Mouse (Mus musculus) lung, postnatal 0 days (tissue): Measurements from ENCODE around the gene Mast4.
A peak's percentile ranks its signal among the peaks of the same experiment; 100 is the strongest.

Experiments used
- CTCF ChIP-seq: IDR thresholded peaks from 2 replicates; pipeline ENCODE4 v1.5.1; 2016; ENCODE audit warnings: antibody characterized with exemption, mild to moderate bottlenecking
- EP300 ChIP-seq: IDR thresholded peaks from 2 replicates; pipeline ENCODE4 v1.6.1; 2016; ENCODE audit warnings: antibody characterized with exemption, mild to moderate bottlenecking, control low read depth

DNA sequence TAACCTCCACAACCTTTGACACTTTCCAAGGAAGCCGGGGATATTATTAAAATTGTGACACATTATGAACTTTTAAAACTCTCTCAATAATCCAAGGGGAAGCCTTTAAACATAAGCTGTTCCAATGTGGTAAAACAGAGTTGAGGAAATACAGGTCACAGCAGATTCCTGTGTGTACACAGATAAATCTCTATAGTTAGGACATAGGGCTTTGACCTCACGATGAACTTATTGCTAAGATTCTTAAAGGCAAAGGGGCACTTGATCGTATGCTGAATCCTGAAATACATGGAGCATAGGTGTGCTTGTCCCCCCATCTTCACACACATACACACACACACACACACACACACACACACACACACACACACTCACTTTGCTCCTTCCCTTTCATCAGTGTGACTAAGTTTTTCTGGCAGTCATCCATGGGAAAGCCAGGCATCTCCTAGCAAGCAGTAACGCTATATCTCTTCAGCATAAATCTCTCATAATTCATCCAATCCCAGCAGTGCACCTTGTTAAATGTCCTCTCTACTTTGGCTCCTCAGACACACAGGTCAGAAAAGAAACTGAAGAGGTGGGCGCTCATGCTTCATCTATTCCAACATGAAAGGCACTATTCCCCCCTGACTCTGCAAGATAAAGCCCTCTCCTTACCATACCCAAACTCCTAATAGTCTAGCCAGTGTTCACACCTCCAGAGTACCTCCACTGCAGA lies 477.3 kb downstream of the Mast4 start:
- TF ChIP-seq EP300 (0 out of 2 replicates have a peak, but pooled peaks have one; percentile 9), CTCF (no peak)
